Mouse (Mus musculus) heart, adult 8-10 months (tissue): Measurements from ENCODE around the gene Ptpa. TPM values are rescaled to one million over a fixed set of nuclear protein-coding genes. Genes with fewer than 3 reads are reported as not detected.

Experiments
- DNase-seq: peaks from one replicate; pipeline ENCODE4 v3.0.0; 2022; ENCODE audit warnings: low spot score
- total RNA-seq, 4 experiments: library from RNA; stranded (reverse); gene quantifications; 2 replicates each; pipeline ENCODE4 v1.2.4; 2022

The Ptpa gene
- total RNA-seq, 4 experiments from 2014 or later = 74.6 to 100 (median 83.0) TPM

GRCm38 (mm10) chr2:30463341-30463761 lies 47.5 kb downstream of the Ptpa start:
- no peak for DNase-seq

DNA sequence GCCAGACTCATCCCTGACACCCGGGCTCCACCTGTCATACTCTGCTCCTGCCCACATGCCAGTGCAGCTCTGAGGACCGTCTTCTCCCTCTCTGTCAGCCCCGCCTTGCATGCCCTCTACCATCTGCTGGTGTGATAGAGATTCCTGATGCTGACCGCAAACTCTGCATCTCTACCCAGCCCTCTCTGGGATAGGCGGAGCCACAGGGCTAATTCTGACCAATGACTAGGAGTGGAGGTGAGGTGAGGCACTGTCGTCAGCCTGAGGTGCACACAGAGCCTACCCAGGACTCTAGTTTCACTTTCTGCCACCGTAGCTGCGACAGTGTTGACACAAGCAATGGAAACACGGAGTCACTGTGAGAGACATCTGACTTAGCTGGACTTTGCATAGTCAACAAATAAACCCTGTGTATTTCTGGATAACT lies 48.1 kb downstream of the Ptpa start:
- peak; percentile 65 for DNase-seq

DNA sequence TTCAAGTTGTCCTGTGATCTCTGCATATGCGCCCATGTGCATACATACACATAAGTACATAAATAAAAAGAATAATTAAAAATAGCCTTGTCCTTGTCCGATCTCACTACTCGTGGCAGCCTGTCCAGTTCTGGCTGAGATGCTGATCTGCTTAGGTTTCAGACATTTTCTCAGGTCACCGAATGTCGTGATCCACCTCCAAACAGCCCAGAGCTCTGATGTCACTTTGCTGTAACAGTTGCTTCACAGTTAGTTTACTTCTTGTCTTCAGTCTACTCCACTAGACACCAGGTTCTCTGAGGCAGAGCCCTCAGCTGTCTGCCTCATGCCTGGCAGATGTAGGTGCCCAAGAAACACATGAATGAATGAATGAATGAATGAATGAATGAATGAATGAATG lies 48.6 kb downstream of the Ptpa start:
- no peak for DNase-seq

- DNase-seq = no peak
Observed at GRCm38 (mm10) chr2:30466787-30467186, 50.9 kb downstream of the Ptpa start.

DNA sequence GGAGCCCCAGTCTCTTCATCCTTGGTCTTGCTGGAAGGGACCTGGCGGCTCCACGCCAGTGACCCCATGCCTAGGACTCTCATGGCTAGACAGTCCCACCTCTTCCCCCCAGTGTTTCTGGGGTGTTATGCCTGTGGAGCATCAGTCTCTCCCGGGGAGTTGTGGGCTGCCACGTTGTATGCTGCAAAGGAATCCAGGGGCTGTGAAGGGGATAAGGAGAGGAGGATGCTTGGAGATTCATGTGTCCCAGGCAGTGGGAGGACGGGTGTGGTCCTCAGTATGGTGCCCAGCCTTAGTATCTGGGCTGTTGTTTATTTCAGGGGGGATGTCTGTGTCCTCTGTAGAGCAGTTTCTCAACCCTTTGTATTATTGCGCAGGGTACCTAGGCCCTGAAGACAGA lies 53.2 kb downstream of the Ptpa start:
- DNase-seq = no peak

- no peak for DNase-seq
Observed at GRCm38 (mm10) chr2:30469796-30470142, 53.9 kb downstream of the Ptpa start.

DNA sequence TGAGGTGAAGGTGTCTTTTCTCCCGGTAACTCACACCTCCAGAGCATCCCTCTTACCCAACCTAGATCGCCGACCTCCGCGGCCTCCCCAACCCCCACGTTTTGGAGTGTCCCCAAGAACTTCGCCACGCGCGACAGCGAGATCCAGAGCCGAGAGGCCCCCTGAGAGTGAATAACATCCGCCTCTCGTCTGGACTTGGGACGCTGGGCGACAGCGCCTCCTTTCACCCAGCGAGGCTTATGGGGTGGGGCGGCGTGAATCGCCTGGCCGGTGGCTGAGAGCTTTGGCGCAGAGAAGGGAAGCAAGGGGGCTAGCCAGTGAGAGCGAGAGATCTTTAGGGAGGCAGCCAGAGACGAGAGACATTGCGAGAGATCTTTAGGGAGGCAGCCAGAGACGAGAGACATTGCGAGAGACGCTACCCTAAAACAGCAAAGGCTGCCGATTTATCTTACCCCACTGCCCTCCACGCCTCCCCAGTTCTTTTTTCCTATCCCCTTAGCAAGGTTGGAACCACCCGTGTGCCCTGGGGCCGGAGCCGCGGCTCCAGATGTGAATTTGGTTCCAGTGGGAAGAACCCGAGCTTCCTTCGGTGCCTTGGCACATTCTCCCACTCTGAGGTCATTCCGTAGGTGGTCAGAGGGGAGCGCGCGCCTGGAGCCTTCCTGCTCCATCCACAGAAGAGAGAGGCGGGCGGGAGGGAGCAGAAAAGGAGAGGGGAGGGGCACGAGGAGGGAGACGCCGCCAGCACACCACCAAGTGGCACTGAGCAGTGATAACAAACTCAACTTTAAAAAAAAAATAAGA lies 54.5 kb downstream of the Ptpa start:
- peak; percentile 85 for DNase-seq

- DNase-seq = no peak
Observed at GRCm38 (mm10) chr2:30471051-30471450, 55.2 kb downstream of the Ptpa start.

DNA sequence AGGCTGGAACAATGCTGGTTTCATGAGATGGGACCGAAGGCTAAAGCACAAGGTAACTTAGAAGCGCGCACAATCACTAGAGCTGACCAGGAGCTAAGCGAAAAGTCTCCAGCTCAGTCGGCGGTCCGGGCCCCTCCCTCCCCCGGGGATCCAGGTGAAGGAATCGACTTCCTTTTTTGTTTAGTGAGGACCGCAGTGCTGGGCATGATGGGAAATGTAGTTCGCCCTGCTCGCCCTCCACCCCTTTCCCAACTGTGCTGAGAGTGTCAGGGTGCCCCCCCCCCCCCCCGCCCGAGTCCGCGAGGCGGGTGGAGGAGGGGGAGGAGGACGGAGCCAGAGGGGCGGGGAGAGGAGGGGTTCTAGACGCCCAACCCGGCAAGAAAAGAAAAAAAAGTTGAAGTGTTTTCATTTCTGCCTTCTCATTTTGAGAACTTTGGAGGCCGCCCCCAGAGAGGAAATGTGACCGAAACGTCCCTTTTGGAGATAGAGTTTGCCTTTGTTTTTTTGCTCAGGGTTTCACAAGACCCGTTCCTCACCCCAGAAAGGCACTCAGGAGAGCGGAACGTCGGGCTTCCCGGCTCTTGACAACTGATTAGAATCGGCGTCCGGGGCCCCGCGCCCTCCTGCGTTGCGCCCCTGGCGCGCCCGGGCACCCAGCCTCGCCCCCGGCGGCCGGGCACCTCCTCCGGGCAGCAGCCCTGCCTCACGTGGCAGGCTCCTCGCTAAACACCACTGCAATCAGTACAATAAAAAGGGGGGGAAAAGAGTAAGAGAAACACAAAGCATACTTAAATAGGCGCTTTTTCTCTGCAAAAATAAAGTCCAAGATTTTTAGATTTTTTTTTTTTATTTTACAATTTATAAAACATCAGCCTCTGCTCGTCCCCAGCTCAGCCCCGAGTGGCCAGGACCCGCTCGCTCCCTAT lies 56.2 kb downstream of the Ptpa start:
- DNase-seq = peak; percentile 92

DNA sequence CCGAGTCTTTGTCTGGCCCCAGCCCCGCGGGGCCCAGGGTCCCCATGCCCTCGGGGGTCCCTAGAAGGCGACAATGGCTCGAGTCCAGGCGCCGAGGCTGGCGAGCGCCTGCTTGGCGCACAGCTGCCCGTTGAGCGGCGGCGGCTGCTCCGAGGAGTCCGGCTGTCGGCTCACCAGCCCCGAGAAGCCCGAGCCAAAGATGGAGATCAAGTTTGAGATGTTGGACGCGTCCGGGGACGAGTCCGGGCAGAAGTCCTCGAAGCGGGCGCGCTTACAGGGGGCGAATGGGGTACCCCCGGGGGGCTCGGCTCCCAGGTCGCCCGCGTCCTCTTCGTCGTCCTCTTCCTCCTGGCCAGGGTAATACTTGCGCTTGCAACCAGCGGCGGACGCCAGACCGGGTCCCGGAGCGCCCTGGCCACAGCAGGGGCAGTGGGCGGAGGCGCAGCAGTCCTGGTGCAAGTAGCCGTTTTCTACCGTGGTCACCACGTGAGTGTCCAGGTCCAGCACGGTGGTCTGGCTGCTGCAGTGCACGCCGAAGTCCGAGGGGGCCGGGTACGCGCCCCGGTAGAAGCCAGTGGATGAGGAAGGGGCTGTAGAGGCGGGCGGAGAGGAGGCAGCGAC lies 57.0 kb downstream of the Ptpa start:
- DNase-seq = no peak

DNA sequence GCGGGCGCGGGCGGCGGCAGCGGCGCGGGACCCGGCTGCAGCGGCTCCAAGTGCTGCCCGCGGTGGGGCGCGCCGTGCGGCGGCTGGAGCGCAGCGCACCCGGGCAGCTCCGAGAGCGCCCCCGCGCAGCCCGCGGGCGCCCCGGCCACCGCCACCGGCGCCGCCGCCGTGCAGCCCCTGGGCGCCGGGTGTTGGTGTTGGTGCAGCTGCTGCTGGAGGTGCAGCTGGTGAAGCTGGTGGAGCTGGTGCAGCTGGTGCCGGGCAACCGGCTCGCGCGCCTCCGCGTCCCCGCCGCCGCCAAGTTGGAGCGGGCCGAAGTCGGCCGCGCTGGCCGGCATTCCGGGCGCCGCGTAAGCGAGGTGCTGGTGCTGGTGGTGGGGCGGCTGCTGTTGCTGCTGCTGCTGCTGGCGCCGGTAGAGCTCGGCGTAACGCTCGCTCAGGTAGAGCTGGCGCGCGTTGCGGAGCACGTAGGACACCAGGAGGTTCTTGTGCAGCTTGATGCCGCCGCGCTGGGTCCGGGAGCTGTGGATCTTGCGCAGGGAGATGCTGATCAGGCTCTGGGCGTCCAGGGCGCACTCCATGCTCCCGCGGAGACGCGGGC lies 57.7 kb downstream of the Ptpa start:
- no peak for DNase-seq

GRCm38 (mm10) chr2:30474039-30474438 lies 58.2 kb downstream of the Ptpa start, which contains the start of gene Ier5l:
Gene Ier5l (minus strand): TSS chr2:30474219.
- DNase-seq = peak; percentile 96

DNA sequence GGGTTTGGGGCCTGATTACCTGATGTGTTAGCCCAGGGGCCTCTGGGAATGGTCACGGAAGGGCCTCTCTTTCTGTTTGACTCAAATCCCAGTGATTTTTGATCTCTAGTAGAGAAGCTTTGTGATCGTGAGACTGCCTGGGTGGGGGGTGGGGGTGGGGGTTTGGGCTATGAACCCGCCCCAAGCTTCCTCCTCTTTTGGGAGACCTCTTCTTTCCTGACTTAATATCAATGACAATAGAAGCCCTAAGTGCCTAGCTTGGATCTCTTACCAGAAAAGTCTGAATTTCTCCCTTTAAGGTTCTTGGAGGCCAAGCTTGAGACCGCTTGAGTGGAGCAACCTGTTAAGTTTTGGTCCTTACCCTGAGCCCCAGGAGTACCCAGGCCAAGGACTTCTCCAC lies 58.9 kb downstream of the Ptpa start:
- DNase-seq = no peak

DNA sequence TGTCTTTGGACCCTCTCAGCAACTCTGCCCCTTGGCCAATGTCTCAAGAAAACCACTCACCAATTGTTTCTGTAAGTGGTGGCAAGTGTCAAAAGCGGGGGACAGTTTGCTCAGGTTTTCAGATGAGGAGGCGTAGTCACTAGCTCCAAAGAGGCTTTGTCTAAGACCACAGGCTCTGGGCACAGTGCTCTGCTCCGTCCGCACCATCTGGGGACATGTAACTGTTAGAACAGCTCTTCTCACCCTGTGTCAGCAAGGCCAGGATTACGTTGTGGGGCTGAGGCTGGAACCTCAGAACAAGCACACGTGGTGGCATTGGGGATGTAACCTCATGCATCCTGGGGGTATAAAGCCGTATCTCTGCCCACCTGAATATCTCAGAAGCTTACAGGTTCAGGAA lies 59.6 kb downstream of the Ptpa start:
- no peak for DNase-seq

- DNase-seq = no peak
Observed at GRCm38 (mm10) chr2:30476241-30476640, 60.4 kb downstream of the Ptpa start.

DNA sequence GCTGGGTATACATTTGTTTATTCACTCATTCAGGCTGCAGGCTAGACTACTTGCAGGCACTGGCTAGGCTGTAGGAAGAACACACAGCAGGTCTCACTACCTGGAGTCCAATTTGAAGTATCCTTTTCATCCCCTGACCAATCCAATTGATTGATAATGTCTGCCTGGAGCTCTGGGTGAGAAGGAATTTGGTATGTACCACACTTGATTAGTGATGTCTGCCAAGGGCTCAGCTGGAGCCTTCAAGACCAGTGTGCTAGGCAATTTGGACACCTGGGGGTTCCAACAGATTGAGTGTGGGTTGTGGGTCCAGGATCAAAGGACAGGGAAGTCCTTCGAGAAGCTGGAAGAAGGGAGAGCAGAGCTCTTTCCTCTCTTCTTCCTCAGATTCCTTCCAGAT lies 62.7 kb downstream of the Ptpa start:
- no peak for DNase-seq

GRCm38 (mm10) chr2:30487597-30487996 lies 71.8 kb downstream of the Ptpa start:
- DNase-seq = no peak

- DNase-seq = no peak
Observed at GRCm38 (mm10) chr2:30490384-30490783, 74.5 kb downstream of the Ptpa start.

- no peak for DNase-seq
Observed at GRCm38 (mm10) chr2:30495000-30495908, 79.4 kb downstream of the Ptpa start.
